Mouse (Mus musculus): ENCODE results near the gene Vmn1r168.
"Not testable (repeated sequence)": the region's sequence is repeated elsewhere in the genome, so short reads cannot be mapped to it uniquely, and the experiment has no call there.

Vmn1r168 gene

GRCm38 (mm10) chr7:23539432-23539831, at the start of gene Vmn1r168:
Vmn1r168 (plus strand) TSS chr7:23539732.
- in situ Hi-C loops (cut with MboI; ENCODE audit: unreplicated experiment in 2 of 2): not testable (repeated sequence)

GRCm38 (mm10) chr7:23507106-23507505, 32.4 kb upstream of the Vmn1r168 start, which contains the start of gene Vmn1r167:
Vmn1r167 (minus strand) TSS chr7:23507206.
- in situ Hi-C loops (cut with MboI; ENCODE audit: unreplicated experiment in 2 of 2): not testable (repeated sequence)

- in situ Hi-C loops (cut with MboI; ENCODE audit: unreplicated experiment in 2 of 2): not testable (repeated sequence)
Measured at GRCm38 (mm10) chr7:23575226-23575625, 35.7 kb downstream of the Vmn1r168 start, which contains the start of gene Vmn1r169. Vmn1r169 (plus strand) TSS chr7:23575526.

All from v-Abl transformed pro-B cells (cell line).